Mouse (Mus musculus) ES-E14 (cell line): Measurements from ENCODE around the gene Sf3a2.

Experiments used
- CHD2 ChIP-seq: IDR thresholded peaks from 2 replicates; pipeline ENCODE4 v1.6.1; 2014; ENCODE audit warnings: mild to moderate bottlenecking, low read depth, low read length, inconsistent platforms
- HCFC1 ChIP-seq: IDR thresholded peaks from 2 replicates; pipeline ENCODE4 v1.6.1; 2012; ENCODE audit warnings: low read length, inconsistent platforms, borderline replicate concordance; ENCODE audit not compliant: insufficient read depth
- MAFK ChIP-seq: IDR thresholded peaks from 2 replicates; pipeline ENCODE4 v1.6.1; 2014; ENCODE audit warnings: mild to moderate bottlenecking, low read depth, low read length, inconsistent platforms; ENCODE audit not compliant: insufficient read depth
- ZC3H11A ChIP-seq: IDR thresholded peaks from 2 replicates; pipeline ENCODE4 v1.6.1; 2012; ENCODE audit warnings: low read depth, mild to moderate bottlenecking, inconsistent platforms, low read length, borderline replicate concordance
- ZNF384 ChIP-seq: IDR thresholded peaks from 2 replicates; pipeline ENCODE4 v1.6.1; 2012; ENCODE audit warnings: low read depth, low read length, inconsistent platforms

GRCm38 (mm10) chr10:80813366-80813765 is 15.4 kb downstream of the Sf3a2 start, which contains the start of gene Jsrp1:
- TF ChIP-seq ZC3H11A, result no peak
- TF ChIP-seq ZNF384, result no peak
- TF ChIP-seq CHD2, result no peak
- no peak for TF ChIP-seq HCFC1
- TF ChIP-seq MAFK, result no peak
